In the genomic region with DNA sequence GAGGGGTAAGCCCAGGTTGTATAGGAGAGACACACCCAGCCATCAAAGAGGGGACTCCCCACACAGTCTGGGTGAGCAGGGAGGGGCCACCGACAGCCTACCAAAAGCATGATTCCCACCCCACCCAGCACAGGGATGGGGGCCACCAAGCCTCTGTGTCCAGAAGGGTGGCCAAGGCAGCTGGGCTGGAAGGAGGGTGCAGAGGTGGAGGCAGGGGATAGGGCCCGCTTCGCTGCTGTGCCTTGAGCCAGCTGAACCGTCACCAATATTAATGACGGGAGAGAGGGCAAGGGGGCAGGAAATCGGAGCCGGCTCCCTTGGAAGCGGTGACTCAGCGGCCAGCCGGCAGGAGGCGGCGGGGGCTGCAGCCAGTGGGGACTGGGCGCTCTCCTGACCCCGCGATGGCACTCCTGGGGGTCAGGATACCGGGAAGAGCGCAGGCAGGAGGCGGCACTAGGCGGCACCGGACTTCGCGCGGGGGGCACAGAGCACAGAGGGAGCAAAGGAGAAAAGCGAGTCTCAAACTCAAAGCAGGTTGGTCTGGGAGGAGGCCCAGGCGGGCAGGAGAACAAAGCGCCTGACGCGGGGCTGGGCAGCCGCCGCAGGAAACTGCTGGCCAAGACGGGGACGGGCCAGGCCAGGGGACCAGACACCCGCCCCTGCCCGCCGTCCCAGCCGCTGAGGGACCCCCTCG, we compare ENCODE assay signal across 8 mouse cellular contexts. TPM values are rescaled to one million over a fixed set of nuclear protein-coding genes. Genes with fewer than 3 reads are reported as not detected.
DNase-seq lines count a peak whose midpoint lies in the region; ATAC-seq lines count a peak whose summit lies in the region.

No protein-coding gene starts in this region.

- peak; percentile 93 for DNase-seq in heart, adult 11 months
- no peak for DNase-seq in heart, adult 8-10 months (ENCODE audit: low spot score)
- DNase-seq in liver, embryonic 13.5 days, result no peak
- no peak for DNase-seq in cerebellum, postnatal 4 days (ENCODE audit: low spot score in 2 of 2)
- DNase-seq in layer of hippocampus, adult 8-10 months (ENCODE audit: low spot score in 2 of 2), result no peak

- H3K4me1 ChIP-seq in forebrain, embryonic 15.5 days, result peaks cover 7% of the 10 kb centered on the region
- peaks cover 5% of the 10 kb centered on the region for H3K4me1 ChIP-seq in hindbrain, embryonic 16.5 days (ENCODE audit: control insufficient read depth, insufficient read depth, low read depth, low read length)
- H3K4me1 ChIP-seq in liver, embryonic 13.5 days (replicated peaks), result 0 out of 2 replicates have a peak, but pooled peaks cover 4% of the 10 kb centered on the region
- peaks cover 7% of the 10 kb centered on the region for H3K4me1 ChIP-seq in stomach, embryonic 15.5 days

- H3K4me2 ChIP-seq in forebrain, embryonic 15.5 days (replicated peaks), result peak overlapping the region; percentile 46
- H3K4me2 ChIP-seq in hindbrain, embryonic 16.5 days (ENCODE audit: low read length), result peak overlapping the region; percentile 47
- H3K4me2 ChIP-seq in liver, embryonic 13.5 days, result peak overlapping the region; percentile 53
- H3K4me2 ChIP-seq in stomach, embryonic 15.5 days, result peak overlapping the region; percentile 76

- peak overlapping the region; percentile 37 for H3K9ac ChIP-seq in forebrain, embryonic 15.5 days (replicated peaks)
- peak overlapping the region; percentile 41; the same call in 1 of the 2 replicates for H3K9ac ChIP-seq in hindbrain, embryonic 16.5 days (ENCODE audit: low read depth, low read length)
- no peak overlapping the region for H3K9ac ChIP-seq in liver, embryonic 13.5 days
- H3K9ac ChIP-seq in stomach, embryonic 15.5 days, result no peak overlapping the region

- H3K27ac ChIP-seq in forebrain, embryonic 15.5 days (replicated peaks), result no peak overlapping the region
- H3K27ac ChIP-seq in hindbrain, embryonic 16.5 days (ENCODE audit: low read depth, low read length), result no peak overlapping the region
- no peak overlapping the region for H3K27ac ChIP-seq in liver, embryonic 13.5 days
- no peak overlapping the region for H3K27ac ChIP-seq in stomach, embryonic 15.5 days

- ATAC-seq in forebrain, embryonic 15.5 days (replicated peaks), result peak; percentile 53; the same call in 1 of the 2 replicates
- peak; percentile 55; the same call in 1 of the 2 replicates for ATAC-seq in hindbrain, embryonic 16.5 days
- 0 out of 2 replicates have a peak, but pooled peaks have one; percentile 18 for ATAC-seq in liver, embryonic 13.5 days (ENCODE audit: low read depth)
- ATAC-seq in stomach, embryonic 15.5 days (ENCODE audit: insufficient read depth, low FRiP score, low read depth), result 0 out of 2 replicates have a peak, but pooled peaks have one; percentile 41

- no peaks in the 10 kb centered on the region for H3K36me3 ChIP-seq in forebrain, embryonic 15.5 days
- peaks cover under 1% of the 10 kb centered on the region; the same call in 1 of the 2 replicates for H3K36me3 ChIP-seq in hindbrain, embryonic 16.5 days (ENCODE audit: control insufficient read depth, insufficient read depth, low read length)
- H3K36me3 ChIP-seq in liver, embryonic 13.5 days, result no peaks in the 10 kb centered on the region
- no peaks in the 10 kb centered on the region for H3K36me3 ChIP-seq in stomach, embryonic 15.5 days

- 2% methylated on average over 37 of the region's 37 CpGs for WGBS in forebrain, embryonic 15.5 days
- WGBS in hindbrain, embryonic 16.5 days, result 3% methylated on average over 33 of the region's 37 CpGs
- 3% methylated on average over 37 of the region's 37 CpGs for WGBS in liver, embryonic 13.5 days (ENCODE audit: insufficient replicate concordance)
- WGBS in stomach, embryonic 15.5 days, result 4% methylated on average over 37 of the region's 37 CpGs

- H3K4me3 ChIP-seq in forebrain, embryonic 15.5 days, result peak overlapping the region; percentile 28
- peak overlapping the region; percentile 23 for H3K4me3 ChIP-seq in hindbrain, embryonic 16.5 days (ENCODE audit: low read length)
- H3K4me3 ChIP-seq in liver, embryonic 13.5 days (replicated peaks), result peak overlapping the region; percentile 29
- peak overlapping the region; percentile 33 for H3K4me3 ChIP-seq in stomach, embryonic 15.5 days (replicated peaks)

- H3K9me3 ChIP-seq in forebrain, embryonic 15.5 days, result no peaks in the 10 kb centered on the region
- H3K9me3 ChIP-seq in hindbrain, embryonic 16.5 days (ENCODE audit: control insufficient read depth, low read length), result no peaks in the 10 kb centered on the region
- H3K9me3 ChIP-seq in liver, embryonic 13.5 days (replicated peaks), result no peaks in the 10 kb centered on the region
- no peaks in the 10 kb centered on the region for H3K9me3 ChIP-seq in stomach, embryonic 15.5 days

- H3K27me3 ChIP-seq in forebrain, embryonic 15.5 days, result peaks cover 9% of the 10 kb centered on the region; the same call in 1 of the 2 replicates
- no peaks in the 10 kb centered on the region for H3K27me3 ChIP-seq in hindbrain, embryonic 16.5 days (replicated peaks; ENCODE audit: control insufficient read depth, insufficient read depth, low read length)
- peaks cover 50% of the 10 kb centered on the region for H3K27me3 ChIP-seq in liver, embryonic 13.5 days
- no peaks in the 10 kb centered on the region for H3K27me3 ChIP-seq in stomach, embryonic 15.5 days (replicated peaks)

RNA-seq across cellular contexts. Expression of gene Fgf18, which starts 24.5 kb away (rescaled TPM):
- 1 to 10 TPM; 3.0 to 5.6 (median 4.9) TPM for total RNA-seq in heart, adult 8-10 months (2022)
- polyA plus RNA-seq in forebrain, embryonic 15.5 days (2015; fragmentation: Nextera tagmentation; extraction: Ambion mirVana), result 3.0 and 4.3 TPM in 2 replicates
- 7.2 and 9.0 TPM in 2 replicates for polyA plus RNA-seq in hindbrain, embryonic 16.5 days (2015; fragmentation: Nextera tagmentation; extraction: Ambion mirVana)
- polyA plus RNA-seq in liver, embryonic 13.5 days (2015; fragmentation: Nextera tagmentation; extraction: Ambion mirVana), result 0.33 and 0.37 TPM in 2 replicates
- polyA plus RNA-seq in stomach, embryonic 15.5 days (2015; fragmentation: Nextera tagmentation; extraction: Ambion mirVana), result 3.7 and 4.1 TPM in 2 replicates
- 1 to 10 TPM; 3.2 to 4.4 (median 3.5) TPM for total RNA-seq in layer of hippocampus, adult 8-10 months (2022)

RNA-seq across cellular contexts. Expression of gene Npm1, which starts 40.3 kb away (rescaled TPM):
- total RNA-seq in heart, adult 8-10 months (2022), result 100 to 1,000 TPM; 139 to 175 (median 148) TPM
- 492 and 513 TPM in 2 replicates for polyA plus RNA-seq in forebrain, embryonic 15.5 days (2015; fragmentation: Nextera tagmentation; extraction: Ambion mirVana)
- 351 and 353 TPM in 2 replicates for polyA plus RNA-seq in hindbrain, embryonic 16.5 days (2015; fragmentation: Nextera tagmentation; extraction: Ambion mirVana)
- 964 and 1,030 TPM in 2 replicates for polyA plus RNA-seq in liver, embryonic 13.5 days (2015; fragmentation: Nextera tagmentation; extraction: Ambion mirVana)
- 849 and 936 TPM in 2 replicates for polyA plus RNA-seq in stomach, embryonic 15.5 days (2015; fragmentation: Nextera tagmentation; extraction: Ambion mirVana)
- total RNA-seq in layer of hippocampus, adult 8-10 months (2022), result 100 to 1,000 TPM; 184 to 220 (median 194) TPM

Comparison
In these comparisons a context has a peak if more than half of its experiments do, and no peak if none do; other contexts are left out.
1. H3K9ac ChIP-seq: peak in forebrain, embryonic 15.5 days (single experiment) and hindbrain, embryonic 16.5 days (single experiment); none in liver, embryonic 13.5 days (single experiment) and stomach, embryonic 15.5 days (single experiment).
2. Peak in every context shown above with its lines, with median percentiles within 50 percentile points of each other: ATAC-seq, H3K4me2 ChIP-seq and H3K4me3 ChIP-seq.